Mouse (Mus musculus) lung, embryonic 14.5 days (tissue): Measurements from ENCODE around the gene Gm20388. TPM values are rescaled to one million over a fixed set of nuclear protein-coding genes. Genes with fewer than 3 reads are reported as not detected.

ENCODE experiments used
- ATAC-seq: fragments of 200-750 bp; cut with Nextera tagmentation; 2 replicates; pipeline ENCODE4 v1.8.0; 2017; ENCODE audit warnings: mild to moderate bottlenecking, moderate TSS enrichment, moderate library complexity; ENCODE audit not compliant: insufficient read depth
- DNase-seq: peaks from one replicate; pipeline ENCODE4 v3.0.0-alpha.2; 2015
- H3K27ac ChIP-seq: fragments of 300-500 bp; sonication (generic); 2 replicates; pipeline ENCODE4 v1.5.1; 2014; ENCODE audit warnings: low read depth, mild to moderate bottlenecking, moderate library complexity
- H3K27me3 ChIP-seq: fragments of 300-500 bp; sonication (generic); 2 replicates; pipeline ENCODE4 v1.6.1; 2014; ENCODE audit warnings: low read length, control low read depth; ENCODE audit not compliant: insufficient read depth
- H3K36me3 ChIP-seq: fragments of 300-500 bp; sonication (generic); 2 replicates; pipeline ENCODE4 v1.6.1; 2014; ENCODE audit warnings: control low read depth; ENCODE audit not compliant: insufficient read depth
- H3K4me1 ChIP-seq: fragments of 300-500 bp; sonication (generic); 2 replicates; pipeline ENCODE4 v1.6.1; 2014; ENCODE audit warnings: antibody characterized with exemption, control low read depth; ENCODE audit not compliant: insufficient read depth
- H3K4me2 ChIP-seq: fragments of 300-500 bp; sonication (generic); 2 replicates; pipeline ENCODE4 v1.6.1; 2014; ENCODE audit warnings: mild to moderate bottlenecking
- H3K4me3 ChIP-seq: fragments of 300-500 bp; sonication (generic); 2 replicates; pipeline ENCODE4 v1.5.1; 2014; ENCODE audit warnings: low read depth, low read length
- H3K9ac ChIP-seq: fragments of 300-500 bp; sonication (generic); 2 replicates; pipeline ENCODE4 v1.6.1; 2014
- H3K9me3 ChIP-seq: fragments of 300-500 bp; sonication (generic); 2 replicates; pipeline ENCODE4 v1.6.1; 2016; ENCODE audit warnings: low read depth, low read length, control low read depth
- CTCF ChIP-seq: IDR thresholded peaks from 2 replicates; pipeline ENCODE4 v1.5.1; 2016; ENCODE audit warnings: antibody characterized with exemption, low read depth
- WGBS: fragments of 180-500 bp; shearing (Covaris S2); extraction: QIAGEN DNeasy Blood & Tissue Kit; methylation state at CpG from one replicate; pipeline ENCODE4 v1.1.7; 2014; 5-methylcytosine and 5-hydroxymethylcytosine counted together
- polyA plus RNA-seq: library from polyadenylated mRNA; unstranded; fragments of >200 nt; fragmentation: Nextera tagmentation; extraction: Ambion mirVana; gene quantifications from 2 replicates; pipeline ENCODE4 v1.2.1, GENCODE M21; 2014

Gm20388 gene
- polyA plus RNA-seq, 1 experiment from 2014 or later, result not detected

- Histone ChIP-seq H3K27ac (no peak overlapping the region), H3K4me1 (no peaks in the 10 kb centered on the region), H3K9me3 (no peaks in the 10 kb centered on the region), H3K36me3 (no peaks in the 10 kb centered on the region), H3K4me3 (no peak overlapping the region), H3K9ac (no peak overlapping the region), H3K27me3 (no peaks in the 10 kb centered on the region), H3K4me2 (no peak overlapping the region)
- ATAC-seq, result 0 out of 2 replicates have a peak, but pooled peaks have one; percentile 40
- 30% methylated on average over 9 of the region's 9 CpGs for WGBS
- 0 out of 2 replicates have a peak, but pooled peaks have one; percentile 3 for TF ChIP-seq CTCF
- DNase-seq, result peak; percentile 19
These were observed 2271.3 kb downstream of the Gm20388 start for GRCm38 (mm10) chr8:122181991-122182390.

GRCm38 (mm10) chr8:122186363-122186974, 2275.8 kb downstream of the Gm20388 start:
- no peak overlapping the region for H3K4me3 ChIP-seq
- H3K4me1 ChIP-seq, result no peaks in the 10 kb centered on the region
- WGBS, result 86% methylated on average over 19 of the region's 19 CpGs
- H3K9ac ChIP-seq, result no peak overlapping the region
- no peaks in the 10 kb centered on the region for H3K9me3 ChIP-seq
- no peak for DNase-seq
- no peaks in the 10 kb centered on the region for H3K36me3 ChIP-seq
- H3K27me3 ChIP-seq, result no peaks in the 10 kb centered on the region
- H3K27ac ChIP-seq, result no peak overlapping the region
- no peak overlapping the region for H3K4me2 ChIP-seq
- TF ChIP-seq CTCF, result no peak
- ATAC-seq, result no peak

- no peak overlapping the region for H3K9ac ChIP-seq
- H3K27me3 ChIP-seq, result no peaks in the 10 kb centered on the region
- no peaks in the 10 kb centered on the region for H3K36me3 ChIP-seq
- H3K4me1 ChIP-seq, result no peaks in the 10 kb centered on the region
- no peak for TF ChIP-seq CTCF
- ATAC-seq (no peak), DNase-seq (no peak)
- no peak overlapping the region for H3K4me3 ChIP-seq
- H3K9me3 ChIP-seq, result no peaks in the 10 kb centered on the region
- H3K4me2 ChIP-seq, result no peak overlapping the region
- no peak overlapping the region for H3K27ac ChIP-seq
- 66% methylated on average over 4 of the region's 4 CpGs for WGBS
These were observed 2276.6 kb downstream of the Gm20388 start for GRCm38 (mm10) chr8:122187271-122187670.

- H3K9me3 ChIP-seq, result no peaks in the 10 kb centered on the region
- no peaks in the 10 kb centered on the region for H3K36me3 ChIP-seq
- H3K4me3 ChIP-seq, result no peak overlapping the region
- WGBS, result 36% methylated on average over 16 of the region's 16 CpGs
- H3K4me2 ChIP-seq, result no peak overlapping the region
- ATAC-seq, result no peak
- H3K27ac ChIP-seq, result no peak overlapping the region; the same call in 1 of the 2 replicates
- H3K27me3 ChIP-seq, result no peaks in the 10 kb centered on the region
- peak; percentile 77 for DNase-seq
- no peak for TF ChIP-seq CTCF
- H3K4me1 ChIP-seq, result peaks cover 15% of the 10 kb centered on the region
- H3K9ac ChIP-seq, result no peak overlapping the region
These were observed 2279.9 kb downstream of the Gm20388 start for GRCm38 (mm10) chr8:122190349-122191053.

- ATAC-seq (no peak), DNase-seq (no peak)
- Histone ChIP-seq H3K27me3 (no peaks in the 10 kb centered on the region), H3K4me2 (no peak overlapping the region), H3K9ac (no peak overlapping the region), H3K9me3 (no peaks in the 10 kb centered on the region), H3K4me3 (no peak overlapping the region), H3K4me1 (peaks cover 15% of the 10 kb centered on the region), H3K27ac (no peak overlapping the region; the same call in 1 of the 2 replicates), H3K36me3 (no peaks in the 10 kb centered on the region)
- TF ChIP-seq CTCF, result no peak
- 57% methylated on average over 8 of the region's 8 CpGs for WGBS
These were observed 2280.4 kb downstream of the Gm20388 start for GRCm38 (mm10) chr8:122191054-122191376.

DNA sequence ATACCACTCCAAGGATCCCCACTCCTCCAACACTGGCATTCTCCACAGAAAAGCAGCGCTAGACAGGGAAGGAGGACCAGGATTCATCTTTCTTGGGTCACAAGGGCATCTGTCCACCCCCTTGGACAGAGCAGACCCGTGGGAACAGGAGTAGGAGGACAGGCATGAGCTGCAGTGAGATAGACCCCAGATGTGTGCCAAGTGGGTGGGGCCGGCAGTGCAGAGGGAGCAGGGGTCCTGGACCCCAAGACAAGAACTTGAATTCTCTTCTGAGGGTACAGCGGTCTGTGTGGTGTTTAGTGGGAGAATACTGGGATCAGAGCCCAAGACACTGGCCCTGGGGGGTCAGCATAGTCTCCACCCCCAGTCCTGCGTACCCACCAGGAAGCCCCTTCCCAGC, 2282.1 kb downstream of the Gm20388 start:
- 58% methylated on average over 5 of the region's 5 CpGs for WGBS
- TF ChIP-seq CTCF, result no peak
- Histone ChIP-seq H3K27ac (no peak overlapping the region), H3K9me3 (no peaks in the 10 kb centered on the region), H3K27me3 (no peaks in the 10 kb centered on the region), H3K4me3 (no peak overlapping the region), H3K4me1 (peaks cover 15% of the 10 kb centered on the region), H3K9ac (no peak overlapping the region), H3K36me3 (no peaks in the 10 kb centered on the region), H3K4me2 (no peak overlapping the region)
- ATAC-seq, result 0 out of 2 replicates have a peak, but pooled peaks have one; percentile 7
- DNase-seq, result no peak

- H3K9ac ChIP-seq, result no peak overlapping the region
- no peaks in the 10 kb centered on the region for H3K36me3 ChIP-seq
These were observed 2282.9 kb downstream of the Gm20388 start for GRCm38 (mm10) chr8:122193521-122193920.

More at GRCm38 (mm10) chr8:122193521-122193920, 2282.9 kb downstream of the Gm20388 start:
- ATAC-seq (no peak), DNase-seq (no peak)
- Histone ChIP-seq H3K4me2 (no peak overlapping the region), H3K4me1 (peaks cover 15% of the 10 kb centered on the region), H3K27ac (0 out of 2 replicates have a peak overlapping the region, but pooled peaks have one; percentile 27), H3K27me3 (no peaks in the 10 kb centered on the region), H3K9me3 (no peaks in the 10 kb centered on the region), H3K4me3 (no peak overlapping the region)
- WGBS, result 67% methylated on average over 11 of the region's 11 CpGs
- no peak for TF ChIP-seq CTCF
